In the genomic region with DNA sequence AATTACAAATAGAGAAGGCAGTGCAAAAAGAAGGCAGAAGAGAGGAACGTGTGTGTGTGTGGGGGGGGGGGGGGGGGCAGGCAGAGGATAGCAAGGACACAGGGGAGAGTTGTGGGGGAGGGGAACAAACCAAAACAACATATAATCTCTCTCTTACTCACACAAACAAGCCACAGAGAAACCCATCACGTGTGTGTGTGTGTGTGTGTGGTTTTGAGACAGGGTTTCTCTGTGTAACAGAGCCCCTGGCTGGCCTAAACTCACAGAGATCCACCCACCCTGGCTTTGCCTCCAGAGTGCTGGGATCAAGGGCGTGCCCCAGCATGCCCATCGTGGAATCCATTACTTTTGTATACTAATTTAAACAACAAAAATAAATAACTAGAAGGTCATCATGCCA, we compare ENCODE assay signal across 29 mouse cellular contexts.
DNase-seq lines count a peak whose midpoint lies in the region; ATAC-seq and TF ChIP-seq lines count a peak whose summit lies in the region.
"Had no signal": no experiment of that assay in that cellular context is flagged by ENCODE, and none has a peak within 500 bp of the region (broad histone marks: within the 10 kb centered on the region; RNA-seq: fewer than 3 reads in every experiment).

No protein-coding gene starts in this region.

- peaks cover 32% of the 10 kb centered on the region for H3K79me2 ChIP-seq in CH12.LX (replicated peaks; ENCODE audit: control insufficient read depth, extremely low read depth, insufficient read depth, poor library complexity, severe bottlenecking)

- intact Hi-C loops in heart, postnatal 25 days (cut with DNase I): no loop called here

- H3K27me3 ChIP-seq in hindbrain, postnatal 0 days (ENCODE audit: insufficient read depth, low read length): no peaks in the 10 kb centered on the region
- no peaks in the 10 kb centered on the region for H3K27me3 ChIP-seq in hindbrain, embryonic 13.5 days
- H3K27me3 ChIP-seq in CH12.LX (replicated peaks): no peaks in the 10 kb centered on the region
- H3K27me3 ChIP-seq: embryonic facial prominence, embryonic 13.5 days; hindbrain, embryonic 15.5 days; intestine, embryonic 15.5 days; limb, embryonic 13.5 days; lung, embryonic 15.5 days had no signal

- no peak overlapping the region for H3K27ac ChIP-seq in hindbrain, postnatal 0 days
- H3K27ac ChIP-seq in hindbrain, embryonic 13.5 days: no peak overlapping the region
- H3K27ac ChIP-seq in CH12.LX (ENCODE audit: insufficient read depth, low read depth): peak overlapping the region; percentile 74
- H3K27ac ChIP-seq in bone marrow macrophage, adult 2 months (ENCODE audit: insufficient read depth, low read depth, low read length): peak overlapping the region; percentile 95
- H3K27ac ChIP-seq: embryonic facial prominence, embryonic 13.5 days; gastrocnemius, adult 2 months; hindbrain, embryonic 15.5 days; intestine, embryonic 15.5 days; kidney, postnatal 0 days; limb, embryonic 13.5 days; lung, embryonic 15.5 days had no signal

- TF ChIP-seq RAD21 in CH12.LX (IDR thresholded peaks at IDR 0.05; ENCODE audit: low read depth, low read length): no peak

- H3K9me3 ChIP-seq in hindbrain, postnatal 0 days (ENCODE audit: low read length): no peaks in the 10 kb centered on the region
- no peaks in the 10 kb centered on the region for H3K9me3 ChIP-seq in hindbrain, embryonic 13.5 days
- H3K9me3 ChIP-seq in CH12.LX (replicated peaks; ENCODE audit: low read length): peaks cover 4% of the 10 kb centered on the region
- H3K9me3 ChIP-seq: embryonic facial prominence, embryonic 13.5 days; hindbrain, embryonic 15.5 days; intestine, embryonic 15.5 days; limb, embryonic 13.5 days; lung, embryonic 15.5 days had no signal

- TF ChIP-seq EP300 in CH12.LX (IDR thresholded peaks at IDR 0.05; ENCODE audit: low read length): peak; percentile 50; the same call in 1 of the 2 replicates

- H3K4me2 ChIP-seq in hindbrain, postnatal 0 days (ENCODE audit: low read depth, low read length): no peak overlapping the region
- no peak overlapping the region for H3K4me2 ChIP-seq in hindbrain, embryonic 13.5 days
- peak overlapping the region; percentile 72 for H3K4me2 ChIP-seq in CH12.LX (ENCODE audit: insufficient read depth, low read depth, poor library complexity, severe bottlenecking)
- H3K4me2 ChIP-seq: embryonic facial prominence, embryonic 13.5 days; heart, embryonic 11.5 days; hindbrain, embryonic 15.5 days; intestine, embryonic 15.5 days; limb, embryonic 13.5 days; liver, embryonic 11.5 days; lung, embryonic 15.5 days had no signal

- no peak for TF ChIP-seq CTCF in hindbrain, postnatal 0 days (IDR thresholded peaks at IDR 0.05; ENCODE audit: low read depth)
- no peak for TF ChIP-seq CTCF in CH12.LX (conservative IDR thresholded peaks at IDR 0.05 in 1 of 2, IDR thresholded peaks at IDR 0.05 in 1 of 2; ENCODE audit: low read depth in 2 of 2, low read length in 2 of 2)
- no peak for TF ChIP-seq CTCF in bone marrow macrophage, adult 2 months (IDR thresholded peaks at IDR 0.05; ENCODE audit: low read depth, low read length)

- dilution Hi-C loops in CH12.LX (cut with MboI; ENCODE audit: extremely low pct_ligation_motif_present, extremely low pct_unique_long_range_greater_than_20kb, low sequenced_read_pairs): no loop called here

- H3K36me3 ChIP-seq in hindbrain, postnatal 0 days (ENCODE audit: insufficient read depth, low read length): no peaks in the 10 kb centered on the region
- H3K36me3 ChIP-seq in hindbrain, embryonic 13.5 days: peaks cover 2% of the 10 kb centered on the region; the same call in 1 of the 2 replicates
- H3K36me3 ChIP-seq in CH12.LX (replicated peaks in 1 of 2; ENCODE audit: control insufficient read depth in 1 of 2, insufficient read depth in 1 of 2, low read length in 1 of 2): peaks cover 10 to 28% of the 10 kb centered on the region in 2 experiments
- H3K36me3 ChIP-seq: hindbrain, embryonic 15.5 days; intestine, embryonic 15.5 days; lung, embryonic 15.5 days had no signal

- no peak overlapping the region for H3K9ac ChIP-seq in hindbrain, postnatal 0 days (replicated peaks; ENCODE audit: low read length)
- H3K9ac ChIP-seq in hindbrain, embryonic 13.5 days: no peak overlapping the region
- peak overlapping the region; percentile 68; the same call in 1 of the 2 replicates for H3K9ac ChIP-seq in CH12.LX (ENCODE audit: insufficient read depth, low read depth)
- H3K9ac ChIP-seq: embryonic facial prominence, embryonic 13.5 days; hindbrain, embryonic 15.5 days; intestine, embryonic 15.5 days; limb, embryonic 13.5 days; lung, embryonic 15.5 days had no signal

- DNase-seq in hindbrain, postnatal 0 days (ENCODE audit: low spot score): no peak
- peak; percentile 50 for DNase-seq in 416B (ENCODE audit: low read depth)
- DNase-seq in CH12.LX (ENCODE audit: extremely low read depth): peak; percentile 69
- DNase-seq in heart, postnatal 25 days (ENCODE audit: low spot score): no peak
- no peak for DNase-seq in layer of hippocampus, adult 11-12 months (ENCODE audit: low spot score)
- DNase-seq in testis, postnatal 10 days (ENCODE audit: low spot score): no peak
- DNase-seq: adrenal gland, postnatal 25 days; cerebellum, adult 8-10 months; embryo, embryonic 11 days; gastrocnemius, adult 2 months; gastrocnemius, postnatal 36 days; heart, adult 18-20 months; kidney, adult 8-10 months; layer of hippocampus, adult 9-11 months; lung, postnatal 36 days; midbrain, embryonic 14.5 days; thymus, postnatal 14 days had no signal

- ATAC-seq in hindbrain, postnatal 0 days: 0 out of 2 replicates have a peak, but pooled peaks have one; percentile 27
- no peak for ATAC-seq in hindbrain, embryonic 13.5 days (ENCODE audit: low FRiP score)
- ATAC-seq: forebrain, embryonic 16.5 days; intestine, embryonic 15.5 days had no signal

- 0 out of 2 replicates have a peak, but pooled peaks cover 4% of the 10 kb centered on the region for H3K4me1 ChIP-seq in hindbrain, postnatal 0 days (ENCODE audit: insufficient read depth, low read length)
- peaks cover 10% of the 10 kb centered on the region for H3K4me1 ChIP-seq in hindbrain, embryonic 13.5 days (replicated peaks)
- H3K4me1 ChIP-seq in CH12.LX (ENCODE audit: control insufficient read depth in 1 of 2, insufficient read depth in 2 of 2): peaks cover 12 to 78% of the 10 kb centered on the region in 2 experiments
- peaks cover 54% of the 10 kb centered on the region for H3K4me1 ChIP-seq in bone marrow macrophage, adult 2 months (ENCODE audit: control insufficient read depth, insufficient read depth, low read length)
- H3K4me1 ChIP-seq: intestine, embryonic 15.5 days; lung, embryonic 15.5 days had no signal

- in situ Hi-C loops in CH12.LX (cut with MboI; ENCODE audit: low pct_ligation_motif_present, low pct_unique_long_range_greater_than_20kb, low sequenced_read_pairs): no loop called here

- no peak overlapping the region for H3K4me3 ChIP-seq in hindbrain, postnatal 0 days (ENCODE audit: low read length)
- no peak overlapping the region for H3K4me3 ChIP-seq in hindbrain, embryonic 13.5 days
- H3K4me3 ChIP-seq in CH12.LX (replicated peaks in 1 of 3; ENCODE audit: low read depth in 2 of 3, low read length in 2 of 3, poor library complexity in 1 of 3): no peak overlapping the region
- no peak overlapping the region for H3K4me3 ChIP-seq in bone marrow macrophage, adult 2 months (ENCODE audit: insufficient read depth, low read length)
- H3K4me3 ChIP-seq: embryonic facial prominence, embryonic 13.5 days; erythroblast, embryonic 14.5 days; gastrocnemius, adult 2 months; hindbrain, embryonic 15.5 days; intestine, embryonic 15.5 days; limb, embryonic 13.5 days; lung, embryonic 15.5 days had no signal

- TF ChIP-seq POLR2A in CH12.LX (IDR thresholded peaks at IDR 0.05; ENCODE audit: low read depth, low read length): no peak
- TF ChIP-seq POLR2A in bone marrow macrophage, adult 2 months (IDR thresholded peaks at IDR 0.05; ENCODE audit: borderline replicate concordance, low read depth, low read length): no peak

- 55% methylated on average over 4 of the region's 4 CpGs for whole genome bisulfite sequencing in hindbrain, postnatal 0 days
- WGBS in hindbrain, embryonic 13.5 days: 61% methylated on average over 4 of the region's 4 CpGs

TF ChIP-seq in CH12.LX, 34 proteins besides CTCF, POLR2A, EP300 and RAD21:
- TF ChIP-seq HCFC1 (IDR thresholded peaks at IDR 0.05; ENCODE audit: low read depth, low read length): no peak
- TF ChIP-seq MYC (IDR thresholded peaks at IDR 0.05; ENCODE audit: low read depth, low read length): no peak
- no peak for TF ChIP-seq KAT2A (IDR thresholded peaks at IDR 0.05; ENCODE audit: insufficient replicate concordance, low read length)
- TF ChIP-seq ELF1 (IDR thresholded peaks at IDR 0.05; ENCODE audit: low read depth, low read length): no peak
- no peak for TF ChIP-seq NELFE (IDR thresholded peaks at IDR 0.05; ENCODE audit: low read depth, low read length)
- peak; percentile 65; the same call in 1 of the 2 replicates for TF ChIP-seq SIN3A (IDR thresholded peaks at IDR 0.05; ENCODE audit: low read length)
- peak; percentile 23; the same call in 1 of the 2 replicates for TF ChIP-seq MEF2A (IDR thresholded peaks at IDR 0.05; ENCODE audit: borderline replicate concordance, low read depth, low read length)
- no peak for TF ChIP-seq USF2 (conservative IDR thresholded peaks at IDR 0.05; ENCODE audit: low read depth, low read length)
- TF ChIP-seq MXI1 (IDR thresholded peaks at IDR 0.05; ENCODE audit: low read depth, low read length): peak; percentile 51; the same call in 1 of the 2 replicates
- no peak for TF ChIP-seq PAX5 (IDR thresholded peaks at IDR 0.05; ENCODE audit: low read length)
- peak; percentile 40; the same call in 1 of the 2 replicates for TF ChIP-seq IRF4 (IDR thresholded peaks at IDR 0.05; ENCODE audit: low read depth, low read length)
- no peak for TF ChIP-seq ZNF384 (IDR thresholded peaks at IDR 0.05; ENCODE audit: low read depth, low read length)
- TF ChIP-seq BHLHE40 (IDR thresholded peaks at IDR 0.05; ENCODE audit: low read depth, low read length): peak; percentile 94
- TF ChIP-seq TCF12 (IDR thresholded peaks at IDR 0.05; ENCODE audit: low read depth, low read length): 0 out of 2 replicates have a peak, but pooled peaks have one; percentile 19
- TF ChIP-seq ETS1 (conservative IDR thresholded peaks at IDR 0.05; ENCODE audit: low read depth, low read length): peak; percentile 54
- no peak for TF ChIP-seq ZC3H11A (IDR thresholded peaks at IDR 0.05; ENCODE audit: low read depth, low read length)
- TF ChIP-seq RCOR1 (conservative IDR thresholded peaks at IDR 0.05; ENCODE audit: low read depth, low read length): no peak
- no peak for TF ChIP-seq TBP (conservative IDR thresholded peaks at IDR 0.05; ENCODE audit: low read depth, low read length)
- no peak for TF ChIP-seq CHD1 (IDR thresholded peaks at IDR 0.05; ENCODE audit: low read depth, low read length)
- no peak for TF ChIP-seq NRF1 (IDR thresholded peaks at IDR 0.05; ENCODE audit: low read depth, low read length)

Comparison
In these comparisons a context has a peak if more than half of its experiments do, and no peak if none do; other contexts are left out.
1. DNase-seq: peak in 416B (single experiment) and CH12.LX (single experiment); none in hindbrain, postnatal 0 days (single experiment), heart, postnatal 25 days (single experiment), layer of hippocampus, adult 11-12 months (single experiment) and testis, postnatal 10 days (single experiment).
2. H3K27ac ChIP-seq: peak in CH12.LX (single experiment) and bone marrow macrophage, adult 2 months (single experiment); none in hindbrain, postnatal 0 days (single experiment) and hindbrain, embryonic 13.5 days (single experiment).